Mouse (Mus musculus) embryonic facial prominence, embryonic 10.5 days (tissue): ENCODE measurements around the gene Srrm2. TPM values are rescaled to one million over a fixed set of nuclear protein-coding genes. Genes with fewer than 3 reads are reported as not detected.

Source experiments
- DNase-seq: peaks from one replicate; pipeline ENCODE4 v3.0.0-alpha.2; 2017; ENCODE audit warnings: low spot score
- H3K27ac ChIP-seq: fragments of 300-500 bp; sonication (generic); replicated peaks from 2 replicates; pipeline ENCODE4 v1.5.1; 2016; ENCODE audit warnings: mild to moderate bottlenecking
- H3K27me3 ChIP-seq: fragments of 300-500 bp; sonication (generic); replicated peaks from 2 replicates; pipeline ENCODE4 v1.6.1; 2016; ENCODE audit warnings: low read depth, mild to moderate bottlenecking; ENCODE audit not compliant: poor library complexity, severe bottlenecking
- H3K36me3 ChIP-seq: fragments of 300-500 bp; sonication (generic); replicated peaks from 2 replicates; pipeline ENCODE4 v1.6.1; 2016; ENCODE audit warnings: mild to moderate bottlenecking, moderate library complexity
- H3K4me1 ChIP-seq: fragments of 300-500 bp; sonication (generic); 2 replicates; pipeline ENCODE4 v1.6.1; 2016
- H3K4me3 ChIP-seq: fragments of 300-500 bp; sonication (generic); 2 replicates; pipeline ENCODE4 v1.5.1; 2016; ENCODE audit warnings: mild to moderate bottlenecking, moderate library complexity
- H3K9me3 ChIP-seq: fragments of 300-500 bp; sonication (generic); 2 replicates; pipeline ENCODE4 v1.6.1; 2016; ENCODE audit warnings: mild to moderate bottlenecking
- WGBS: fragments of 180-500 bp; shearing (Covaris S2); methylation state at CpG from one replicate; pipeline ENCODE4 v1.1.7; 2016; 5-methylcytosine and 5-hydroxymethylcytosine counted together
- polyA plus RNA-seq: library from polyadenylated mRNA; unstranded; fragments of >200 nt; fragmentation: Nextera tagmentation; extraction: Ambion mirVana; gene quantifications from 2 replicates; pipeline ENCODE4 v1.2.1, GENCODE M21; 2016

Srrm2 gene
- polyA plus RNA-seq, 1 experiment from 2014 or later, result 511 TPM

- peaks cover 28% of the 10 kb centered on the region for H3K4me1 ChIP-seq
- H3K36me3 ChIP-seq, result peaks cover 29% of the 10 kb centered on the region
- H3K9me3 ChIP-seq, result 0 out of 2 replicates have a peak, but pooled peaks cover 2% of the 10 kb centered on the region
- DNase-seq, result no peak
- H3K4me3 ChIP-seq, result no peak overlapping the region
- 43% methylated on average over 6 of the region's 6 CpGs for WGBS
- H3K27ac ChIP-seq, result no peak overlapping the region
- peaks cover 57% of the 10 kb centered on the region for H3K27me3 ChIP-seq
These were observed 42.3 kb upstream of the Srrm2 start for GRCm38 (mm10) chr17:23748026-23748425.

DNA sequence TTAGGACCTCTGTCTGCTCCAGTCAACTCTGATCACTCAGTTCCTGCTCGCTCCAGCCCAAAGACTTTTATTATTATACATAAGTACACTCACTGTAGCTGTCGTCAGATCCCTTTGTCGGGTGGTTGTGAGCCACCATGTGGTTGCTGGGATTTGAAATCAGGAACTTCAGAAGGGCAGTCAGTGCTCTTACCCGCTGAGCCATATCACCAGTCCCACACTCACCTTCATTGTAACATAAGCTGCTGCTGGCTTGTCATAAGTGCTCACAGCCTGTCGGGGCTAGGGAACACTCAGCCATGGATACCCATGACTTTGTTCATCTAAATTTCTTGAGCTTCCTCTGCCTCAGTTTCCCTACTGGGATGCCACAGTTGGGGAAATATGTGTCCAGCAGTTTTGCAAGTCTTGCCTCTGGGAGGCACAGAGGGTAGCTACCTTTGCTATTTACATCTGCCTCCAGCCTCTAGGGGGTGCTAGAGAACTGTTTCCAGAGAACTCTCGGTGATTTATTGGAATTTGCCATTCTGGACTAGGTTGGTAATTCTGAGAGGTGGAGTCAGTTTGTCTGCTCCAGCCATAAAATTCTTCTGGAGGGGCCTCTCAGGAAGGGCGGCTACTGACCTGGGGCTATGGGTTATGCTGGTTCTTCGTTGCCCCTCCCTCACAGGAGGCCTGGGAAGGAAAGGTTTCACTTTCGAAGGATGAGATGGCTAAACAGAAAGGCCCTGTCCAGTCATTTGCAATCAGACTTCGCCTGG, 41.5 kb upstream of the Srrm2 start:
- peaks cover 28% of the 10 kb centered on the region for H3K4me1 ChIP-seq
- DNase-seq, result peak; percentile 64
- peaks cover 49% of the 10 kb centered on the region for H3K27me3 ChIP-seq
- H3K9me3 ChIP-seq, result 0 out of 2 replicates have a peak, but pooled peaks cover 2% of the 10 kb centered on the region
- H3K4me3 ChIP-seq, result 0 out of 2 replicates have a peak overlapping the region, but pooled peaks have one; percentile 9
- 40% methylated on average over 10 of the region's 10 CpGs for WGBS
- H3K36me3 ChIP-seq, result peaks cover 37% of the 10 kb centered on the region
- 0 out of 2 replicates have a peak overlapping the region, but pooled peaks have one; percentile 12 for H3K27ac ChIP-seq

GRCm38 (mm10) chr17:23749400-23750191, 40.7 kb upstream of the Srrm2 start:
- peaks cover 25% of the 10 kb centered on the region for H3K4me1 ChIP-seq
- H3K36me3 ChIP-seq, result peaks cover 45% of the 10 kb centered on the region
- 0 out of 2 replicates have a peak overlapping the region, but pooled peaks have one; percentile 12 for H3K27ac ChIP-seq
- 0 out of 2 replicates have a peak overlapping the region, but pooled peaks have one; percentile 9 for H3K4me3 ChIP-seq
- peaks cover 41% of the 10 kb centered on the region for H3K27me3 ChIP-seq
- WGBS, result 85% methylated on average over 11 of the region's 11 CpGs
- no peak for DNase-seq
- 0 out of 2 replicates have a peak, but pooled peaks cover 2% of the 10 kb centered on the region for H3K9me3 ChIP-seq

DNA sequence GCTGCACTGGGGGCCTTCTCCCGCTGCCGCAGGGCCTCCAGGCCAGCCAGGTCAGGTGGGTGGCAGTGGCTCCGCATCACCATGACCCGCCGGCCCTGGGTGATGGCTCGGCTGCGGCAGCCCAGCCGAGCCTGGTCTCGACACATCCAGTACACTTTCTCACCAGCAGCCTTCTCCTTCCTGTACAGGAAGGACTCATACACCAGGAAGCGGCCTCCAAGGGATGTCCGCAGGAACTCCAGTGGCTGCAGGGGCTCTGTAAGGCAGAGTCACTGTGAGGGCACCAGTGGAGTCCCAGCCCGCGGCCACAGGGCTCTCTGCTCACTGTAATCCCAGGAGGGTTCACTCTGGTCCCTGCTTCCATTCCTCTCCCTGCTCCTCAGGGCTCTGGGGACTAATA, 34.6 kb upstream of the Srrm2 start:
- 96% methylated on average over 13 of the region's 13 CpGs for WGBS
- H3K27me3 ChIP-seq, result no peaks in the 10 kb centered on the region
- peaks cover 98% of the 10 kb centered on the region for H3K36me3 ChIP-seq
- no peak overlapping the region for H3K4me3 ChIP-seq
- H3K9me3 ChIP-seq, result 0 out of 2 replicates have a peak, but pooled peaks cover 2% of the 10 kb centered on the region
- no peak overlapping the region for H3K27ac ChIP-seq
- no peak for DNase-seq
- H3K4me1 ChIP-seq, result no peaks in the 10 kb centered on the region

DNA sequence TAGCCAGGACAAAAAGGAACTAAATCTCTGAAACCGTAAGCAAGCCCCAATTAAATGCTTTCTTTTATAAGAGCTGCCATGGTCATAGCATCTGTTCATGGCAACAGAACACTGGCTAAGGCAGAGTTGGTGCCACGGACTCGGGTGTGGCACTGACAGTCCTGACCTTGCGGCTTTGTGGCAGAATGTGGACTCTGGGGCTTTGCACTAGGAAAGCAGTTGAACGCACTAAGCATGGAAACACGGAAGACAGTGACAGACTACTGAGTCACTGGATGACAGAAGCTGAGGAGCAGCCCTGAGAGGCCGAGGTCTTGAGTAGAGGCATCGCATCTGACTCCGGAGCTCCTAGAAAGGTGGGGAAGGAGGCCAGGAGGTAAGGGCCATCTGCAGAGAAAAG, 32.8 kb upstream of the Srrm2 start:
- WGBS, result 97% methylated on average over 9 of the region's 9 CpGs
- no peaks in the 10 kb centered on the region for H3K4me1 ChIP-seq
- H3K27ac ChIP-seq, result no peak overlapping the region
- no peak overlapping the region for H3K4me3 ChIP-seq
- 0 out of 2 replicates have a peak, but pooled peaks cover 2% of the 10 kb centered on the region for H3K9me3 ChIP-seq
- no peaks in the 10 kb centered on the region for H3K27me3 ChIP-seq
- DNase-seq, result no peak
- peaks cover 100% of the 10 kb centered on the region for H3K36me3 ChIP-seq

DNA sequence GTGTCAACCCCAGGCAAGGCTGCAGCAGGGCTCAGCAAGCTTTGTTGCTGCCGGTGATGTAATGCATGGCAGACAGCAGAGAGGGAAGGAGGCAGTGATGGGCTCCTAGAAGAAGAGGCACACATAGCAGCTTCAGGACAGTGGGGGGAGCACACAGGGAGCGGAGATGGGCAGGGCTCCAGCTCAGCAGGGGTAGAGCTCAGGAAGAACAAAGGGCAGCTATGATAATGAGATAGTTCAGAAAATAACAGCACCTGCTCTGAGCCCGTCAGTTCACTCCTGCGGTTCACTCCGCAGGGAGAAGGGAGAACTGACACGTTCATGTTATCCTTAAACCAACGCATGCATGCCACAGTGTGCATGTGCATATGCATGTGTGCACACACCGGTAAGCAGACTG, 31.5 kb upstream of the Srrm2 start:
- DNase-seq, result no peak
- Histone ChIP-seq H3K9me3 (0 out of 2 replicates have a peak, but pooled peaks cover 2% of the 10 kb centered on the region), H3K27ac (no peak overlapping the region), H3K36me3 (peaks cover 100% of the 10 kb centered on the region), H3K4me3 (no peak overlapping the region), H3K4me1 (no peaks in the 10 kb centered on the region), H3K27me3 (no peaks in the 10 kb centered on the region)
- WGBS, result 86% methylated on average over 8 of the region's 8 CpGs

- H3K9me3 ChIP-seq, result 0 out of 2 replicates have a peak, but pooled peaks cover 2% of the 10 kb centered on the region
- 96% methylated on average over 9 of the region's 9 CpGs for WGBS
- H3K4me1 ChIP-seq, result no peaks in the 10 kb centered on the region
- H3K36me3 ChIP-seq, result peaks cover 95% of the 10 kb centered on the region
- H3K27me3 ChIP-seq, result no peaks in the 10 kb centered on the region
- H3K27ac ChIP-seq, result no peak overlapping the region
- no peak for DNase-seq
- H3K4me3 ChIP-seq, result no peak overlapping the region
These were observed 30.1 kb upstream of the Srrm2 start for GRCm38 (mm10) chr17:23760231-23760630.

DNA sequence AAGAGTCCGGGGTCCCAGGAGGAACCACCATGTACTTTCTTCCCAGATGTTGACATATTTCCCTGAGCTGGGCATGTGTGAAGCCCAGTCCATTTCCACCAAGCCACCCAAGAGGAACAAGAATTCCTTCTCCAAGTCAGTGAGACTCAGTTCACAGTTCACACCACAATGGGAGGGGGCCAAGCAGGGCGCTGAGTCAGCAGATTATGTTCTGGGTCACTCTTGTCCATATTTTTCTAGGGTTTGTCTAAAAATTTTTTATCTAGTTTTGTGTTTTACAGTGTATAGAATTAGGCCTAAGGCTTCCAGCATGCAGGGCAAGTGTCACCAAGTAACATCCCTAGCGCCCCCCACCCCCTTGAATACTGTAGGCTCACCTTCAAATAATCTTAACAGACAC, 29.2 kb upstream of the Srrm2 start:
- H3K36me3 ChIP-seq, result peaks cover 95% of the 10 kb centered on the region
- no peaks in the 10 kb centered on the region for H3K27me3 ChIP-seq
- 93% methylated on average over 3 of the region's 3 CpGs for WGBS
- 0 out of 2 replicates have a peak, but pooled peaks cover 2% of the 10 kb centered on the region for H3K9me3 ChIP-seq
- no peak for DNase-seq
- no peak overlapping the region for H3K27ac ChIP-seq
- no peak overlapping the region for H3K4me3 ChIP-seq
- no peaks in the 10 kb centered on the region for H3K4me1 ChIP-seq

DNA sequence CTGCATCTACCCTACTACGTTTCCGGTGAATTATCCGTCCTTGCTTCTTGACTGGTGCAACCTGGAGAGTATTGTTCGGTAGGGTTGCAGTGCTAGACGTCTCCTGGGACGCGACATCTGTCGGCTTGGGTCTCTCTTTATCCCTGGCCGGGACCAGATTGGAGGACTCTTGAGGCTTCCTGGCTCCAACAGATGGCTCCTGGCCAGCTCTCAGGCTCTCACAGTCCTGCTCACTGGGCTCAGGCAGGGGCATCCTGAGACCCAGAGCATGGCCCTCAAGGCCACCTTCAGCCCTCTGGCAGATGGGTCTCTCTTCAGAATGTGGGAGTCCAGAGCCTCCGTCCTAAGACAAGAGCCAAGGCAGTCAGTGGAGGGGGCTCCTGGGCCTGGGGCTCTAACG, 27.4 kb upstream of the Srrm2 start:
- no peaks in the 10 kb centered on the region for H3K27me3 ChIP-seq
- 91% methylated on average over 11 of the region's 11 CpGs for WGBS
- H3K9me3 ChIP-seq, result 0 out of 2 replicates have a peak, but pooled peaks cover 2% of the 10 kb centered on the region
- peaks cover 92% of the 10 kb centered on the region for H3K36me3 ChIP-seq
- DNase-seq, result no peak
- H3K4me1 ChIP-seq, result no peaks in the 10 kb centered on the region
- no peak overlapping the region for H3K27ac ChIP-seq
- no peak overlapping the region for H3K4me3 ChIP-seq

- no peak for DNase-seq
- Histone ChIP-seq H3K4me1 (peaks cover 24% of the 10 kb centered on the region), H3K4me3 (peak overlapping the region; percentile 90), H3K27me3 (no peaks in the 10 kb centered on the region), H3K9me3 (no peaks in the 10 kb centered on the region), H3K27ac (peak overlapping the region; percentile 98), H3K36me3 (peaks cover 42% of the 10 kb centered on the region)
- 20% methylated on average over 2 of the region's 2 CpGs for WGBS
These were observed 19.8 kb upstream of the Srrm2 start for GRCm38 (mm10) chr17:23770493-23770892.

DNA sequence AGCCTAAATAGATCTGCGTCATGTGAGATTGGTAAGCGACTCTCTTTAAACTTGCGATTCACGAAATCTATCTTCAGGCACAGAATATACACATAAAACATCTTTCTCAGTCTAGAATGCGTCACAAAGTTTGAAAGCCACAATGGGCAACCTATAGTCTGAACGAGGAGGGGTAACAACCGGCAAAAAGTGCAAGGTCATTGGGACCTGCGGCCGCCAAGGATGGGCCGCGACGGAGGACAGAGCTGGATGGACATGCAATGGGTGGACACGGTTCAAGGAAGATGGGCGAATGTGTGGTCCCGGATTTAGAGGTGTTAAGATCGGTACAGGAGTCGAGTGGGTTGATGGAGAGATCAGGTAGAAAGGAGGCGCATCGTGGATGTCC, 19.4 kb upstream of the Srrm2 start:
- Histone ChIP-seq H3K9me3 (no peaks in the 10 kb centered on the region), H3K4me3 (peak overlapping the region; percentile 90), H3K27ac (peak overlapping the region; percentile 98), H3K4me1 (peaks cover 24% of the 10 kb centered on the region), H3K36me3 (peaks cover 38% of the 10 kb centered on the region), H3K27me3 (no peaks in the 10 kb centered on the region)
- WGBS, result 2% methylated on average over 19 of the region's 19 CpGs
- DNase-seq, result no peak

DNA sequence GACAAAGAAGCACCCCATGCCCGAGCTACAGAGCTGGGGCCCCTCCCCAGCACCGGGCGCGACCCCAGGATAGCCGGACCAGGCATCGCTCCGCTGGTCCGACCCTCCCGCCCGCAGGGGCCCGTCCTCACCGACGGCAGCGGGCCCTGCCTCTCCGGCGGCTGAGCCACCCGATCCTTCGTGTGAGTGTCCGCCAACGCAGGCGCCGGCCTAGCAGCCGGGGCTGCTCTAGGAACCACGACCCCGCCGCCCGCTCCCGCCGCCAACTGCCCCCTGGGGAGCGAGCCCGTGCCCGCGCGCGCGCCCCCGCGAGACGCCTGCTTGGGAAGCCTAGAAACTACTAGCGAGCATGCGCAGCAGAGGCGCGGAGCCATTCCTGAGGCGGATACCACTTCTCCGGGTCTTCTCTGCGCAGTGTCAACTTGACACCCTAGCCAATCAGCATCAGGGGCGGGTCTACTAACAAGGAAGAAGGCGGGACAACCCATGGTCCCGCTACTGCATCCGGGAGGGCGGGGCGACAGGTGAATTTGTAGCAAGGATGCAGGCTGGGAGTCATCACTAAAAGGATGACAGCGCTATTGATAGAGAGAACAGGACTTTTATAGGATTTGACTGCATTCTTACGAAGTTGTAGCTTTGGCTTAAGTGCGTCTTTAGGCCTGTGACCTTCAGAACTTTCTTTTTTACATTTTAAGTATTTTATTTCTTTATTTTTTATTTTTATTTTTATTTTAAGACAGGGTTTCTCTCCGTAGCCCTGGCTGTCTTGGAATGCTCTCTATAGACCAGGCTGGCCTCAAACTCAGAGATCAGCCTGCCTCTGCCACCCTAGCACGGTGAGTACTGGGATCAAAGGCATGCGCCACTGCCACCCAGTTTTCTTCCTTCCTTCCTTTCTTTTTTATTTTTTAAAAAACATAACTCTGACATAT, 18.8 kb upstream of the Srrm2 start, which contains the start of gene Flywch1:
Gene Flywch1, minus strand, starts transcription at position 319 of the 935 bp plus-strand sequence.
- H3K36me3 ChIP-seq, result peaks cover 32% of the 10 kb centered on the region
- peak within 1 kb of the TSS; percentile 90 for H3K4me3 ChIP-seq
- peak; percentile 99 for DNase-seq
- H3K27me3 ChIP-seq, result no peaks in the 10 kb centered on the region
- H3K4me1 ChIP-seq, result peaks cover 24% of the 10 kb centered on the region
- H3K27ac ChIP-seq, result peak within 1 kb of the TSS; percentile 98
- H3K9me3 ChIP-seq, result no peaks in the 10 kb centered on the region
- WGBS, result 4% methylated on average over 58 of the region's 58 CpGs
